In the genomic region with DNA sequence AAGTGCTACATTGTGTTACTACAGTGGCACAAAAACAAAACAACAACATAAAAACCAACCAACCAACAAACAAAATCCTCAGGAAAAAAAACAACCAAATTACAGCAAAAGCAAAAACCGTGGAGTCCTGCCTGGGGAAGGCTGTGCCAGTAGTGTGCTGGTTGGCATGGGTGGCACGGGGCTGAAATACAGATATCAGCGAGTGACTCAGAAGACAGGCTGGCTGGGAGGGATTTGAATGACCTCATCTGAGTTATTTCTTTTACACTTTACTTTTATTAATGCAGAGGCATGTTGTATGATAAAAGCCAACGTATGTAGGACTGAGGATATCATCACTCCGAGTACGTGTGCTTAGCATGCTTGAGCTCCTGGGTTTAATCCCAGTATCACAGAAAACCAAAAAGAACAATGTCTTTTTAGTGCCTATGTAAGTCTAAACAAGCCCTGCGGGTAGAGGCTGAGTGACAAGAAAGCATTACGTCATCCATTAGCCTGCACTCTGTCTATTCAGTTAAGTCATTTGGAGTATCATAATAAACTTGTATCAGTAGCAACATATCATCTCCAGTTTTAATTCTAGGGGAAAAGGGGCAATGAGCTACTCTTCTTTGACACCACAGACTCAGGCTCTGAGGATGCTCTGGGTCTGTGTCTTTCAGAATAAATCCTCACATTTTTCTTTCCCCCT, we compare ENCODE assay signal across 18 mouse cellular contexts. TPM values are rescaled to one million over a fixed set of nuclear protein-coding genes. Genes with fewer than 3 reads are reported as not detected.
DNase-seq lines count a peak whose midpoint lies in the region; ATAC-seq and TF ChIP-seq lines count a peak whose summit lies in the region.
"Had no signal": no experiment of that assay in that cellular context is flagged by ENCODE, and none has a peak within 500 bp of the region (broad histone marks: within the 10 kb centered on the region; RNA-seq: fewer than 3 reads in every experiment).

No protein-coding gene starts in this region.

- no peak overlapping the region for H3K4me3 ChIP-seq in heart, embryonic 14.5 days (ENCODE audit: control insufficient read depth in 1 of 2, insufficient read depth in 1 of 2, low read depth in 1 of 2, low read length in 2 of 2)
- no peak overlapping the region for H3K4me3 ChIP-seq in brown adipose tissue, adult 24 weeks (ENCODE audit: insufficient read depth, low read depth, low read length)
- H3K4me3 ChIP-seq: hindbrain, embryonic 10.5 days; intestine, embryonic 15.5 days; limb, embryonic 13.5 days; liver, embryonic 15.5 days; neural tube, embryonic 15.5 days; stomach, embryonic 15.5 days had no signal

- H3K27me3 ChIP-seq in heart, embryonic 14.5 days (ENCODE audit: control insufficient read depth, insufficient read depth, low read length): no peaks in the 10 kb centered on the region
- no peaks in the 10 kb centered on the region for H3K27me3 ChIP-seq in Patski
- H3K27me3 ChIP-seq: intestine, embryonic 15.5 days; limb, embryonic 13.5 days; neural tube, embryonic 15.5 days; stomach, embryonic 15.5 days had no signal

- H3K36me3 ChIP-seq in heart, embryonic 14.5 days (ENCODE audit: control insufficient read depth, insufficient read depth, low read length): no peaks in the 10 kb centered on the region
- H3K36me3 ChIP-seq: hindbrain, embryonic 10.5 days; intestine, embryonic 15.5 days; limb, embryonic 13.5 days; liver, embryonic 15.5 days; neural tube, embryonic 15.5 days; stomach, embryonic 15.5 days had no signal

- TF ChIP-seq CTCF in Patski (IDR thresholded peaks at IDR 0.05): no peak

- H3K27ac ChIP-seq in heart, embryonic 14.5 days (replicated peaks in 1 of 2; ENCODE audit: control insufficient read depth in 1 of 2, insufficient read depth in 1 of 2, low read depth in 2 of 2, low read length in 2 of 2): peak overlapping the region in 1 of 2 experiments; percentile 27; a peak in 1 of 4 replicates
- peak overlapping the region; percentile 41; the same call in 1 of the 2 replicates for H3K27ac ChIP-seq in brown adipose tissue, adult 24 weeks (replicated peaks; ENCODE audit: low read depth, low read length)
- H3K27ac ChIP-seq: hindbrain, embryonic 10.5 days; intestine, embryonic 15.5 days; limb, embryonic 13.5 days; liver, embryonic 15.5 days; neural tube, embryonic 15.5 days; stomach, embryonic 15.5 days had no signal

- intact Hi-C loops in heart, postnatal 36 days (cut with DNase I): no loop called here

- H3K9me3 ChIP-seq in heart, embryonic 14.5 days (ENCODE audit: control insufficient read depth, low read length): no peaks in the 10 kb centered on the region
- H3K9me3 ChIP-seq: hindbrain, embryonic 10.5 days; intestine, embryonic 15.5 days; limb, embryonic 13.5 days; liver, embryonic 15.5 days; neural tube, embryonic 15.5 days; stomach, embryonic 15.5 days had no signal

- peak; percentile 70 to 79 for DNase-seq in adrenal gland, adult (ENCODE audit: inconsistent age in 2 of 2, low spot score in 1 of 2)
- DNase-seq in adrenal gland, postnatal 4 days (ENCODE audit: low spot score in 2 of 2): no peak
- DNase-seq in heart, postnatal 36 days: no peak
- DNase-seq in Patski (ENCODE audit: low read depth, low spot score): no peak
- DNase-seq in right cerebral cortex, postnatal 36 days (ENCODE audit: low spot score in 2 of 2): no peak
- no peak for DNase-seq in thymus, postnatal 14 days
- DNase-seq: cerebellum, adult 18-20 months; gastrocnemius, postnatal 25 days; lung, postnatal 14 days; thymus, postnatal 36 days had no signal

- in situ Hi-C loops in Patski (cut with MboI; ENCODE audit: low pct_unique_long_range_greater_than_20kb): no loop called here

- 34% methylated on average over 8 of the region's 8 CpGs for WGBS in heart, embryonic 14.5 days

- POLR2A ChIA-PET in Patski (lab: Charles Lee): interaction anchor here (0.5 kb wide), 1 partner anchor 92 kb away, joined by 3 read pairs; no protein-coding TSS in a partner anchor

- CTCF ChIA-PET in Patski (lab: Charles Lee): interaction anchor here (0.9 to 1.2 kb wide), 3 partner anchors 11 to 432 kb away, joined by 3 read pairs; no protein-coding TSS in a partner anchor

- ATAC-seq in heart, embryonic 14.5 days (ENCODE audit: insufficient number of reproducible peaks, insufficient read depth, low FRiP score, low read depth): peak; percentile 49; the same call in 1 of the 2 replicates
- peak; percentile 86 for ATAC-seq in Patski
- ATAC-seq: intestine, embryonic 15.5 days had no signal

- H3K9ac ChIP-seq in heart, embryonic 14.5 days (ENCODE audit: low read length): no peak overlapping the region
- H3K9ac ChIP-seq: intestine, embryonic 15.5 days; limb, embryonic 13.5 days; liver, embryonic 15.5 days; neural tube, embryonic 15.5 days; stomach, embryonic 15.5 days had no signal

- H3K4me1 ChIP-seq in heart, embryonic 14.5 days (ENCODE audit: control insufficient read depth in 2 of 2, insufficient read depth in 2 of 2, low read length in 2 of 2): peaks cover 10 to 19% of the 10 kb centered on the region in 2 experiments; a peak in 3 of 4 replicates
- peaks cover 7% of the 10 kb centered on the region for H3K4me1 ChIP-seq in brown adipose tissue, adult 24 weeks (ENCODE audit: control insufficient read depth, insufficient read depth, insufficient read length, low read length)
- H3K4me1 ChIP-seq: hindbrain, embryonic 10.5 days; intestine, embryonic 15.5 days; limb, embryonic 13.5 days; liver, embryonic 15.5 days; neural tube, embryonic 15.5 days; stomach, embryonic 15.5 days had no signal

- H3K4me2 ChIP-seq in heart, embryonic 14.5 days (ENCODE audit: low read length): no peak overlapping the region
- H3K4me2 ChIP-seq: intestine, embryonic 15.5 days; limb, embryonic 13.5 days; liver, embryonic 15.5 days; neural tube, embryonic 15.5 days; stomach, embryonic 15.5 days had no signal

RNA-seq across cellular contexts. Expression of gene Slc16a1, which starts 28.6 kb away (rescaled TPM):
- total RNA-seq in adrenal gland, postnatal 4 days (2021): 10 to 100 TPM; 57.6 to 63.5 TPM
- 82.5 and 89.5 TPM in 2 replicates for polyA plus RNA-seq in heart, embryonic 14.5 days (2014; fragmentation: Nextera tagmentation; extraction: Ambion mirVana)
- total RNA-seq in heart, postnatal 36 days (2021): 100 to 1,000 TPM; 163 to 166 TPM
- 48.1 TPM for polyA plus RNA-seq in Patski (2021)
- 185 and 208 TPM in 2 replicates for polyA plus RNA-seq in brown adipose tissue, adult 24 weeks (2012; ENCODE audit: insufficient read depth, insufficient read length, missing spikeins)

Comparison
In these comparisons a context has a peak if more than half of its experiments do, and no peak if none do; other contexts are left out.
1. DNase-seq: peak in adrenal gland, adult (2 of 2); none in adrenal gland, postnatal 4 days (0 of 2), heart, postnatal 36 days (0 of 2), Patski (single experiment), right cerebral cortex, postnatal 36 days (0 of 2) and thymus, postnatal 14 days (single experiment).